Mouse (Mus musculus): Measurements from ENCODE around the gene Ccdc54. TPM values are rescaled to one million over a fixed set of nuclear protein-coding genes. Genes with fewer than 3 reads are reported as not detected.

Gene Ccdc54
- polyA plus RNA-seq, 1 experiment from 2014 or later: not detected

- H3K27ac ChIP-seq: no peak overlapping the region
- no peaks in the 10 kb centered on the region for H3K4me1 ChIP-seq
- no peaks in the 10 kb centered on the region for H3K9me3 ChIP-seq
- WGBS: 84% methylated on average over 11 of the region's 11 CpGs
- no peak overlapping the region for H3K4me2 ChIP-seq
- ATAC-seq (ENCODE audit: insufficient number of reproducible peaks, insufficient read depth, low FRiP score, low TSS enrichment, low read depth): no peak
- H3K9ac ChIP-seq: no peak overlapping the region
- no peak overlapping the region for H3K4me3 ChIP-seq
- no peaks in the 10 kb centered on the region for H3K27me3 ChIP-seq
- H3K36me3 ChIP-seq: no peaks in the 10 kb centered on the region
Measured at GRCm38 (mm10) chr16:50593361-50593760, 2.4 kb upstream of the Ccdc54 start.

GRCm38 (mm10) chr16:50589574-50590151, 1.3 kb downstream of the Ccdc54 start:
- Histone ChIP-seq H3K4me2 (no peak overlapping the region), H3K9ac (no peak overlapping the region), H3K27me3 (no peaks in the 10 kb centered on the region), H3K9me3 (no peaks in the 10 kb centered on the region), H3K27ac (no peak overlapping the region), H3K4me3 (no peak overlapping the region), H3K4me1 (no peaks in the 10 kb centered on the region), H3K36me3 (no peaks in the 10 kb centered on the region)
- WGBS: 80% methylated on average over 11 of the region's 11 CpGs
- ATAC-seq (ENCODE audit: insufficient number of reproducible peaks, insufficient read depth, low FRiP score, low TSS enrichment, low read depth): no peak

- Histone ChIP-seq H3K27me3 (no peaks in the 10 kb centered on the region), H3K4me3 (no peak overlapping the region), H3K4me1 (no peaks in the 10 kb centered on the region), H3K27ac (no peak overlapping the region), H3K4me2 (no peak overlapping the region), H3K9me3 (no peaks in the 10 kb centered on the region), H3K9ac (no peak overlapping the region), H3K36me3 (no peaks in the 10 kb centered on the region)
- 85% methylated on average over 1 of the region's 1 CpGs for WGBS
- ATAC-seq (ENCODE audit: insufficient number of reproducible peaks, insufficient read depth, low FRiP score, low TSS enrichment, low read depth): no peak
Measured at GRCm38 (mm10) chr16:50588191-50588590, 2.8 kb downstream of the Ccdc54 start.

GRCm38 (mm10) chr16:50587139-50587538, 3.8 kb downstream of the Ccdc54 start:
- H3K4me2 ChIP-seq: no peak overlapping the region
- H3K9me3 ChIP-seq: no peaks in the 10 kb centered on the region
- 86% methylated on average over 7 of the region's 7 CpGs for WGBS
- H3K27me3 ChIP-seq: no peaks in the 10 kb centered on the region
- no peaks in the 10 kb centered on the region for H3K36me3 ChIP-seq
- H3K9ac ChIP-seq: no peak overlapping the region
- H3K4me3 ChIP-seq: no peak overlapping the region
- no peak for ATAC-seq (ENCODE audit: insufficient number of reproducible peaks, insufficient read depth, low FRiP score, low TSS enrichment, low read depth)
- H3K4me1 ChIP-seq: no peaks in the 10 kb centered on the region
- H3K27ac ChIP-seq: no peak overlapping the region

- Histone ChIP-seq H3K9me3 (no peaks in the 10 kb centered on the region), H3K9ac (no peak overlapping the region), H3K27ac (no peak overlapping the region), H3K4me3 (no peak overlapping the region), H3K4me2 (no peak overlapping the region), H3K36me3 (no peaks in the 10 kb centered on the region), H3K27me3 (no peaks in the 10 kb centered on the region), H3K4me1 (no peaks in the 10 kb centered on the region)
- ATAC-seq (ENCODE audit: insufficient number of reproducible peaks, insufficient read depth, low FRiP score, low TSS enrichment, low read depth): no peak
- 80% methylated on average over 6 of the region's 6 CpGs for WGBS
Measured at GRCm38 (mm10) chr16:50578361-50578760, 12.6 kb downstream of the Ccdc54 start.

GRCm38 (mm10) chr16:50572557-50572956, 18.4 kb downstream of the Ccdc54 start:
- H3K4me2 ChIP-seq: peak overlapping the region; percentile 46
- WGBS: 48% methylated on average over 13 of the region's 13 CpGs
- no peaks in the 10 kb centered on the region for H3K9me3 ChIP-seq
- no peak overlapping the region for H3K27ac ChIP-seq
- no peaks in the 10 kb centered on the region for H3K36me3 ChIP-seq
- H3K27me3 ChIP-seq: no peaks in the 10 kb centered on the region
- H3K4me1 ChIP-seq: peaks cover 3% of the 10 kb centered on the region; the same call in 1 of the 2 replicates
- H3K9ac ChIP-seq: no peak overlapping the region
- no peak for ATAC-seq (ENCODE audit: insufficient number of reproducible peaks, insufficient read depth, low FRiP score, low TSS enrichment, low read depth)
- peak overlapping the region; percentile 26 for H3K4me3 ChIP-seq

GRCm38 (mm10) chr16:50559163-50559771, 31.7 kb downstream of the Ccdc54 start:
- no peak for ATAC-seq (ENCODE audit: insufficient number of reproducible peaks, insufficient read depth, low FRiP score, low TSS enrichment, low read depth)
- Histone ChIP-seq H3K4me2 (no peak overlapping the region), H3K27me3 (no peaks in the 10 kb centered on the region), H3K9me3 (no peaks in the 10 kb centered on the region), H3K9ac (no peak overlapping the region), H3K4me1 (no peaks in the 10 kb centered on the region), H3K4me3 (no peak overlapping the region), H3K27ac (no peak overlapping the region), H3K36me3 (no peaks in the 10 kb centered on the region)
- WGBS: 74% methylated on average over 6 of the region's 6 CpGs

GRCm38 (mm10) chr16:50553828-50554227, 37.1 kb downstream of the Ccdc54 start:
- Histone ChIP-seq H3K4me3 (no peak overlapping the region), H3K4me2 (no peak overlapping the region), H3K4me1 (no peaks in the 10 kb centered on the region), H3K9me3 (no peaks in the 10 kb centered on the region), H3K27ac (no peak overlapping the region), H3K9ac (no peak overlapping the region), H3K27me3 (no peaks in the 10 kb centered on the region), H3K36me3 (no peaks in the 10 kb centered on the region)
- 82% methylated on average over 2 of the region's 2 CpGs for WGBS
- ATAC-seq (ENCODE audit: insufficient number of reproducible peaks, insufficient read depth, low FRiP score, low TSS enrichment, low read depth): no peak

GRCm38 (mm10) chr16:50551871-50552528, 39.0 kb downstream of the Ccdc54 start:
- Histone ChIP-seq H3K4me2 (no peak overlapping the region), H3K27me3 (no peaks in the 10 kb centered on the region), H3K4me1 (no peaks in the 10 kb centered on the region), H3K9ac (no peak overlapping the region), H3K36me3 (no peaks in the 10 kb centered on the region), H3K9me3 (no peaks in the 10 kb centered on the region), H3K4me3 (no peak overlapping the region), H3K27ac (no peak overlapping the region)
- 79% methylated on average over 7 of the region's 7 CpGs for WGBS
- ATAC-seq (ENCODE audit: insufficient number of reproducible peaks, insufficient read depth, low FRiP score, low TSS enrichment, low read depth): no peak

GRCm38 (mm10) chr16:50550927-50551326, 40.0 kb downstream of the Ccdc54 start:
- H3K4me2 ChIP-seq: no peak overlapping the region
- ATAC-seq (ENCODE audit: insufficient number of reproducible peaks, insufficient read depth, low FRiP score, low TSS enrichment, low read depth): no peak
- 92% methylated on average over 5 of the region's 5 CpGs for WGBS
- H3K27ac ChIP-seq: no peak overlapping the region
- no peak overlapping the region for H3K4me3 ChIP-seq
- H3K4me1 ChIP-seq: no peaks in the 10 kb centered on the region
- no peak overlapping the region for H3K9ac ChIP-seq
- no peaks in the 10 kb centered on the region for H3K9me3 ChIP-seq
- H3K27me3 ChIP-seq: no peaks in the 10 kb centered on the region
- no peaks in the 10 kb centered on the region for H3K36me3 ChIP-seq

- Histone ChIP-seq H3K27ac (no peak overlapping the region), H3K4me3 (no peak overlapping the region), H3K27me3 (no peaks in the 10 kb centered on the region), H3K4me1 (no peaks in the 10 kb centered on the region), H3K9me3 (no peaks in the 10 kb centered on the region), H3K9ac (no peak overlapping the region), H3K36me3 (no peaks in the 10 kb centered on the region), H3K4me2 (no peak overlapping the region)
- no peak for ATAC-seq (ENCODE audit: insufficient number of reproducible peaks, insufficient read depth, low FRiP score, low TSS enrichment, low read depth)
- 68% methylated on average over 5 of the region's 5 CpGs for WGBS
Measured at GRCm38 (mm10) chr16:50542554-50543333, 48.2 kb downstream of the Ccdc54 start.
